Mouse (Mus musculus): ENCODE measurements around the gene Herc3.

GRCm38 (mm10) chr6:58933189-58933913 lies 102.1 kb downstream of the Herc3 start:
- TF ChIP-seq EP300 (IDR thresholded peaks at IDR 0.05; ENCODE audit: low read depth): no peak
- no peak for TF ChIP-seq CTCF (IDR thresholded peaks at IDR 0.05; ENCODE audit: low read depth)

Measured in liver, embryonic 14.5 days (tissue).